Mouse (Mus musculus): ENCODE data around the gene Pdgfb.

DNA sequence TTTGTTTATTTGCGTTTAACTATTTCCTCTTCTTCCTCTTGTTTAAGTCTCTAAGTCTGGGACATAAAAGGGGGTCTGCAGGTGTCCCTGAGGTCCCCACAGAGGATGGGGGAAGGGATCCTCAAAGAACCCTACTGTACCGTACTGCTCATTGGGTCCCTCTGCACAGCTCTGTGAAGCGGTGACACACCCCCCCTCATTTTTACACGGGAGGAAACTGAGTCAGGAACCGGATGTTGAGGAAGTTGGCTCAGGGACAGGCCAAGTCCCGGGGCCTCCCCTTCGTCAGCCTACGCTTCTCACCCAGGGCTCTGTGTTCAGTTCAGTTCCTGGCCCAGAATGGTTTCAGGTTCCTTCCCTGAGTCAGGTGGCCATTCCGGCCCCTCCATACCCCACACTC lies 37.0 kb upstream of the Pdgfb start:
- TF ChIP-seq MAX (IDR thresholded peaks at IDR 0.05) (no peak), CEBPB (IDR thresholded peaks at IDR 0.05; ENCODE audit: low read depth) (no peak), CTCF (IDR thresholded peaks at IDR 0.05; ENCODE audit: control insufficient read depth, insufficient read depth, insufficient read length) (no peak), FOSL1 (IDR thresholded peaks at IDR 0.05; ENCODE audit: insufficient read depth, low read length, poor library complexity, severe bottlenecking) (no peak), USF1 (IDR thresholded peaks at IDR 0.05; ENCODE audit: low read depth) (no peak), MYOD1 (IDR thresholded peaks at IDR 0.05; ENCODE audit: control insufficient read depth, insufficient read length, low read depth) (no peak), MYOG (IDR thresholded peaks at IDR 0.05; ENCODE audit: control insufficient read depth, extremely low read depth, insufficient read length) (no peak)
